Mouse (Mus musculus) liver, postnatal 0 days (tissue): Measurements from ENCODE around the gene Radil.

Source experiments
- CTCF ChIP-seq: sonication (generic); IDR thresholded peaks from 2 replicates; pipeline ENCODE4 v1.5.1; 2016; ENCODE audit warnings: antibody characterized with exemption, low read depth
- EP300 ChIP-seq: IDR thresholded peaks from 2 replicates; pipeline ENCODE4 v1.6.1; 2016; ENCODE audit warnings: antibody characterized with exemption, low read depth, mild to moderate bottlenecking

GRCm38 (mm10) chr5:142451759-142452158 is 99.1 kb downstream of the Radil start:
- TF ChIP-seq CTCF (no peak), EP300 (no peak)
